In genomic region chr19:45544152-45544924, GRCm38 (mm10) we compare ENCODE assay signal across 8 mouse cellular contexts. TPM values are rescaled to one million over a fixed set of nuclear protein-coding genes. Genes with fewer than 3 reads are reported as not detected.
DNase-seq lines count a peak whose midpoint lies in the region; ATAC-seq and TF ChIP-seq lines count a peak whose summit lies in the region.

No protein-coding gene starts in this region.

- no peak overlapping the region for H3K27ac ChIP-seq in left cerebral cortex, adult 2 months
- no peak overlapping the region for H3K27ac ChIP-seq in heart, embryonic 16.5 days (ENCODE audit: low read length)
- no peak overlapping the region for H3K27ac ChIP-seq in liver, embryonic 15.5 days (replicated peaks)
- H3K27ac ChIP-seq in neural tube, embryonic 15.5 days (replicated peaks): 0 out of 2 replicates have a peak overlapping the region, but pooled peaks have one; percentile 13

- peaks cover 13% of the 10 kb centered on the region for H3K4me1 ChIP-seq in heart, embryonic 16.5 days (ENCODE audit: control insufficient read depth, insufficient read depth, low read length)
- H3K4me1 ChIP-seq in liver, embryonic 15.5 days (replicated peaks): peaks cover 63% of the 10 kb centered on the region
- H3K4me1 ChIP-seq in neural tube, embryonic 15.5 days: peaks cover 69% of the 10 kb centered on the region

- WGBS in heart, embryonic 16.5 days: 4% methylated on average over 20 of the region's 26 CpGs
- WGBS in liver, embryonic 15.5 days (ENCODE audit: insufficient replicate concordance): 1% methylated on average over 24 of the region's 26 CpGs
- 2% methylated on average over 22 of the region's 26 CpGs for WGBS in neural tube, embryonic 15.5 days

- no peaks in the 10 kb centered on the region for H3K9me3 ChIP-seq in heart, embryonic 16.5 days (replicated peaks; ENCODE audit: control insufficient read depth, low read length)
- H3K9me3 ChIP-seq in liver, embryonic 15.5 days (replicated peaks): no peaks in the 10 kb centered on the region
- no peaks in the 10 kb centered on the region for H3K9me3 ChIP-seq in neural tube, embryonic 15.5 days (replicated peaks)

- peaks cover 41% of the 10 kb centered on the region for H3K27me3 ChIP-seq in heart, embryonic 16.5 days (ENCODE audit: control insufficient read depth, insufficient read depth, low read length)
- H3K27me3 ChIP-seq in liver, embryonic 15.5 days: peaks cover 55% of the 10 kb centered on the region
- H3K27me3 ChIP-seq in neural tube, embryonic 15.5 days (replicated peaks): peaks cover 37% of the 10 kb centered on the region

- H3K4me2 ChIP-seq in heart, embryonic 16.5 days (ENCODE audit: low read depth, low read length): peak overlapping the region; percentile 92
- H3K4me2 ChIP-seq in liver, embryonic 15.5 days: peak overlapping the region; percentile 79
- H3K4me2 ChIP-seq in neural tube, embryonic 15.5 days: peak overlapping the region; percentile 88

- TF ChIP-seq CTCF in left cerebral cortex, adult 2 months (IDR thresholded peaks at IDR 0.05): no peak

- no peak for DNase-seq in left cerebral cortex, adult 2 months (ENCODE audit: extremely low spot score in 1 of 2, low spot score in 2 of 2)
- DNase-seq in left cerebral cortex, adult 11 months (ENCODE audit: low spot score): no peak
- DNase-seq in adrenal gland, postnatal 36 days: peak; percentile 68
- DNase-seq in right cerebral cortex, postnatal 4 days: no peak
- DNase-seq in urinary bladder, postnatal 10 days (ENCODE audit: low spot score): no peak

- peak overlapping the region; percentile 60 for H3K9ac ChIP-seq in heart, embryonic 16.5 days (ENCODE audit: low read length)
- H3K9ac ChIP-seq in liver, embryonic 15.5 days: peak overlapping the region; percentile 37; the same call in 1 of the 2 replicates
- peak overlapping the region; percentile 51 for H3K9ac ChIP-seq in neural tube, embryonic 15.5 days (replicated peaks)

- no peaks in the 10 kb centered on the region for H3K36me3 ChIP-seq in heart, embryonic 16.5 days (ENCODE audit: control insufficient read depth, insufficient read depth)
- H3K36me3 ChIP-seq in liver, embryonic 15.5 days (replicated peaks): no peaks in the 10 kb centered on the region
- H3K36me3 ChIP-seq in neural tube, embryonic 15.5 days: no peaks in the 10 kb centered on the region

- peak overlapping the region; percentile 34 for H3K4me3 ChIP-seq in left cerebral cortex, adult 2 months
- peak overlapping the region; percentile 55 for H3K4me3 ChIP-seq in heart, embryonic 16.5 days (ENCODE audit: low read length)
- peak overlapping the region; percentile 49 for H3K4me3 ChIP-seq in liver, embryonic 15.5 days (replicated peaks)
- peak overlapping the region; percentile 44 for H3K4me3 ChIP-seq in neural tube, embryonic 15.5 days (replicated peaks)

- 0 out of 2 replicates have a peak, but pooled peaks have one; percentile 21 for ATAC-seq in heart, embryonic 16.5 days (replicated peaks; ENCODE audit: extremely low read depth, insufficient read depth, low FRiP score)
- ATAC-seq in liver, embryonic 15.5 days (ENCODE audit: insufficient read depth): no peak
- no peak for ATAC-seq in neural tube, embryonic 15.5 days (ENCODE audit: low FRiP score)

- intact Hi-C loops in left cerebral cortex, adult 2 months (cut with DNase I): loop anchor here (2.0 to 10.0 kb wide), 5 partner anchors 108 to 470 kb away; partner anchors contain the start of gene Kazald1

RNA-seq across cellular contexts. Expression of gene Poll, which starts 16.0 kb away (rescaled TPM):
- total RNA-seq in left cerebral cortex, adult 2 months (2021): 10 to 100 TPM in 1 of 2 experiments, 1 to 10 TPM in 1; 9.7 to 10.3 TPM
- total RNA-seq in adrenal gland, postnatal 36 days (2021): 10 to 100 TPM; 10.8 to 13.9 TPM
- polyA plus RNA-seq in heart, embryonic 16.5 days (2015; fragmentation: Nextera tagmentation; extraction: Ambion mirVana): 13.4 and 14.5 TPM in 2 replicates
- 5.0 and 5.4 TPM in 2 replicates for polyA plus RNA-seq in liver, embryonic 15.5 days (2015; fragmentation: Nextera tagmentation; extraction: Ambion mirVana)
- 11.0 and 11.6 TPM in 2 replicates for polyA plus RNA-seq in neural tube, embryonic 15.5 days (2015; fragmentation: Nextera tagmentation; extraction: Ambion mirVana)

RNA-seq across cellular contexts. Expression of gene Gm17018, which starts 16.1 kb away (rescaled TPM):
- total RNA-seq in left cerebral cortex, adult 2 months (2021): 10 to 100 TPM; 76.2 to 79.1 TPM
- 10 to 100 TPM; 30.3 to 30.5 TPM for total RNA-seq in adrenal gland, postnatal 36 days (2021)
- polyA plus RNA-seq in heart, embryonic 16.5 days (2015; fragmentation: Nextera tagmentation; extraction: Ambion mirVana): 32.0 and 33.8 TPM in 2 replicates
- polyA plus RNA-seq in liver, embryonic 15.5 days (2015; fragmentation: Nextera tagmentation; extraction: Ambion mirVana): 12.1 and 12.8 TPM in 2 replicates
- 76.7 and 80.3 TPM in 2 replicates for polyA plus RNA-seq in neural tube, embryonic 15.5 days (2015; fragmentation: Nextera tagmentation; extraction: Ambion mirVana)

Comparison
In these comparisons a context has a peak if more than half of its experiments do, and no peak if none do; other contexts are left out.
1. DNase-seq: peak in adrenal gland, postnatal 36 days (2 of 2); none in left cerebral cortex, adult 2 months (0 of 2), left cerebral cortex, adult 11 months (single experiment), right cerebral cortex, postnatal 4 days (single experiment) and urinary bladder, postnatal 10 days (single experiment).
2. Peak in every context shown above with its lines, with median percentiles within 50 percentile points of each other: H3K4me3 ChIP-seq, H3K4me2 ChIP-seq and H3K9ac ChIP-seq.